Mouse (Mus musculus) brain, embryonic 14.5 days (tissue): ENCODE measurements around the gene Ccdc74a.

Experiments used
- CTCF ChIP-seq: fragments of 200-500 bp; IDR thresholded peaks from 2 replicates; pipeline ENCODE4 v1.5.1; 2012; ENCODE audit warnings: inconsistent platforms, mild to moderate bottlenecking, moderate library complexity, borderline replicate concordance; ENCODE audit not compliant: insufficient read depth, insufficient read length; ENCODE audit errors: extremely low read depth
- POLR2A ChIP-seq: fragments of 200-500 bp; IDR thresholded peaks from 2 replicates; pipeline ENCODE4 v1.6.1; 2012; ENCODE audit warnings: mild to moderate bottlenecking, inconsistent platforms, borderline replicate concordance; ENCODE audit not compliant: poor library complexity, insufficient read depth, insufficient read length, severe bottlenecking; ENCODE audit errors: extremely low read depth

DNA sequence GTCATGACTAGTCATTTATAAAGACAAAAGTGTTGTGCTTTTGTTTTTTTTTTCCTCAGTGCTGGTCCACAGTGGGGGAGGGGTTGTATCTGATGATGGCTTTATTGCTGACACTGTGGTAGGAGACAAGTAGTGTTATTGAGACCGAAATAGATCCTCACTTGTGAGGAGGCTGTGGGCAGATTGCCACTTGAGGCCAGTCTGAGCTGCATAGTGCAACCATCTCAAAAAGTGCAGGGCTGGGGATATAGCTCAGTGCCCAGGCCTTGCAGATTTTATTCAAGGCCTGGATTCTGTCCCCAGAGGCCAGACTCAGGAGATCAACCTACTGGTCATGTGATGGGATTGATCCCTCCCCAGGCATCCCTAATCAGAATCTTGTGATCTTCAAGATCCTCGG is 9.4 kb upstream of the Ccdc74a start:
- TF ChIP-seq POLR2A (no peak), CTCF (no peak)
